Mouse (Mus musculus) cortical plate, adult 2 months (tissue): ENCODE results near the gene Plin1.

Experiments used
- CTCF ChIP-seq: fragments of 200-500 bp; IDR thresholded peaks from 2 replicates; pipeline ENCODE4 v1.5.1; 2011; ENCODE audit warnings: mild to moderate bottlenecking, control low read depth, low read length; ENCODE audit not compliant: insufficient read depth; ENCODE audit errors: extremely low read depth
- POLR2A ChIP-seq: fragments of 200-500 bp; IDR thresholded peaks from 2 replicates; pipeline ENCODE4 v1.6.1; 2011; ENCODE audit warnings: mild to moderate bottlenecking, low read length, control low read depth; ENCODE audit not compliant: insufficient read depth; ENCODE audit errors: extremely low read depth

DNA sequence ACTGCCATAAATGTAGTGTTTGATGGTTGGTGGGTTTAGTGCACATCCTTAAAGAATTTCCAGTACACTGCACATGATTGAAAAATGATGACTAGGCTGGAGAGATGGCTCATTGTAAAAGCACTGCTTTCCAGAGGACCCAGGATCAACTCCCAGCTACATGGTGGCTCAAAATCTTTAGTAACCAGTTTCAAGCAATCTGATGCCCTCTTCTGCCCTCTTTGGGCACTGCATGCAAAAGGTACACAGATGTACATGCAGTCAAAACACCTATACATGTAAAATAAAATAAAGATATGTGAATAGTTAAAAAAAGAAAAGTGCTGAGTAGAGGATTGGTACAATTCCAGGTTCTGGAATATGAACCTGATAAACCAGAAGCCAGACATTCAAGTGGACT is 53.5 kb downstream of the Plin1 start:
- TF ChIP-seq POLR2A = no peak
- no peak for TF ChIP-seq CTCF
